Mouse (Mus musculus): Measurements from ENCODE around the gene Kif26a. TPM values are rescaled to one million over a fixed set of nuclear protein-coding genes. Genes with fewer than 3 reads are reported as not detected.

Kif26a gene
- polyA plus RNA-seq, 2 experiments: 0.08 to 0.26 TPM

DNA sequence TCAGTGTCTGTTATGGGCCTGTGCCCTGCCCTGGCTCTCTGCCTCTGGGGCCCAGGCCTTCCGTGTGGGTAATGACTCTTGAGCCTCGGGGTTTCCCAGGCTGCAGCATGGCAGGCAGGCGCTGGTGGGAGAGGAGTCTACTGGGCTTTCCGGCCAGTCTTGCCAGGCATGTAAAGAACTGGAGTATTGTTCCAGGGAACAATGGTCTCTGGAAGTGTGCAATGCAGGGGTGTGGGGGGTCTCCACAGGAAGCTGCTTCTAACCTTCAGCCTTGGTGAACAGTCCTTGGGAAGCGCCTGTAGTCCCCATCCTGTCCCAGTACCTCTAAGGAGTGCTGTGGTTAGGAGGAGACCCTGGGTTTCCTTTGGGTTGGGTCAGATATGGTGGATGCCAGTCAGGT, 1.4 kb downstream of the Kif26a start:
- H3K27me3 ChIP-seq (ENCODE audit: control insufficient read depth, insufficient read depth, low read length): peaks cover 54% of the 10 kb centered on the region
- no peaks in the 10 kb centered on the region for H3K4me1 ChIP-seq (replicated peaks; ENCODE audit: control insufficient read depth in 2 of 2, insufficient read depth in 2 of 2, low read length in 1 of 2)
- no peak overlapping the region for H3K9ac ChIP-seq (replicated peaks)
- no peaks in the 10 kb centered on the region for H3K9me3 ChIP-seq (ENCODE audit: control insufficient read depth, low read length)
- TF ChIP-seq EP300 (IDR thresholded peaks at IDR 0.05; ENCODE audit: low read depth) (no peak), CTCF (IDR thresholded peaks at IDR 0.05; ENCODE audit: low read depth) (no peak)
- H3K4me2 ChIP-seq (ENCODE audit: low read depth): no peak overlapping the region
- 38% methylated on average over 5 of the region's 5 CpGs for WGBS (ENCODE audit: insufficient replicate concordance)
- no peak for DNase-seq (ENCODE audit: low read depth in 3 of 3, low spot score in 3 of 3)
- H3K4me3 ChIP-seq (ENCODE audit: insufficient read depth in 1 of 2, low read depth in 2 of 2, low read length in 2 of 2): no peak overlapping the region
- no peaks in the 10 kb centered on the region for H3K36me3 ChIP-seq (replicated peaks; ENCODE audit: control insufficient read depth, insufficient read depth, low read depth)
- ATAC-seq (ENCODE audit: insufficient read depth): no peak
- no peak overlapping the region for H3K27ac ChIP-seq

DNA sequence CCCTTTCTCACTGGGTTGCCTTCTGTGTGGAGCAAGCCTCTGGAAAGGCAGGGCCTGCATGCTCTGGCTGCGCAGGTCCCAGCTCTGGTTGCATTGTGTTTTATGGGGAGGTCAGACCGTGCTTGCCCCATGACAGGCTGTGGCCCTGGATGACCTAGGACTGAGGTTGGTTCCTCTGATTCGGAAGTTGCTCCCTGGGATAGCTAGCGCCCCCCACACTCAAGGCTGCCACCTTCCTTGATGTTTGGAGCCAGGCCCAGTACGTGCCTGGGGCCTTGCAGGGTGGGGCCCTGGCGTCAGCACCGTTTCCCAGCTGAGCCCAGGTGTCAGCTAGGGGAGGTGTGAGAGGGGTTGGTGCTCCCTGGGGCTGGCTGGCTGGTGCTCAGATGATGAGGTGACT, 4.0 kb downstream of the Kif26a start:
- DNase-seq (ENCODE audit: low read depth in 3 of 3, low spot score in 3 of 3): no peak
- Histone ChIP-seq H3K4me2 (ENCODE audit: low read depth) (no peak overlapping the region), H3K27ac (no peak overlapping the region), H3K9ac (replicated peaks) (no peak overlapping the region), H3K9me3 (ENCODE audit: control insufficient read depth, low read length) (no peaks in the 10 kb centered on the region), H3K4me1 (replicated peaks; ENCODE audit: control insufficient read depth in 2 of 2, insufficient read depth in 2 of 2, low read length in 1 of 2) (no peaks in the 10 kb centered on the region), H3K4me3 (ENCODE audit: insufficient read depth in 1 of 2, low read depth in 2 of 2, low read length in 2 of 2) (no peak overlapping the region), H3K36me3 (replicated peaks; ENCODE audit: control insufficient read depth, insufficient read depth, low read depth) (no peaks in the 10 kb centered on the region), H3K27me3 (ENCODE audit: control insufficient read depth, insufficient read depth, low read length) (peaks cover 27% of the 10 kb centered on the region)
- no peak for ATAC-seq (ENCODE audit: insufficient read depth)
- WGBS (ENCODE audit: insufficient replicate concordance): 58% methylated on average over 7 of the region's 7 CpGs
- TF ChIP-seq EP300 (IDR thresholded peaks at IDR 0.05; ENCODE audit: low read depth) (no peak), CTCF (IDR thresholded peaks at IDR 0.05; ENCODE audit: low read depth) (no peak)

DNA sequence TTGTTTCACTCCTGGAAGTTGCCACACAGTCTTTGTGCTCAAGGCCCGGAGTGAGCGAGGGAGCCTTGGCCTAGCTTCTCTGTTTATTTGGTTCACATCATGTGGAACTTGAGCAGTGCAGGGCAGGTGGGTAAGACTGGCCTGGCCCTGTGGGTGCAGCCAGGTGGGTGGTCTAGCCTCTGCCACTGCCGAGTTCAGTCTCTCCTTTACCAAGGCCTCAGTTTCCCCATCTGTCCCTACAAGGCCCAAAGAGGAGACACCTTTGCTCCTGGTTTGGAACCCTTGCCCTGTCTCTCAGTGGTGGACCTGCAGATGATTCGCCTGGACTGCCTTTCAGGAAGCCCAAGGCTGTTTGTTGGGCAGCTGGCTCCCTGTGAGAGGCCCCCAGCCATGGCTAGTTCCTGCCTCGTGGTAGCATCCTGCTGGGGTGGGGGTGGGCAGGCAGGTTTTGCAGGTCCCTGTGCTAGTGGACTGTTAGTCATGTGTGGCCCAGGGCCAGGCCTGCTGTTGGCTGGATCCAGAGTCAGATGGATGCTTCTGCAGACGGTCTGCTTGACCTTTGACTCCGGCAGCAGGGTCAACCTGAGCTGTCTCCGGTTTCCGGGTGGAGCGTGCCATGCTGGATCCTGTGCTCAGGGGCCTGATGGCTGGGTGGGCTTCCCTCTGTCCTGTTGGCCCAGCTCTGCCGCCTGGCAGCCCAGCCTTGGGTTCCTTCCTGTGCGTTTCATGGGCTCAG, 5.4 kb downstream of the Kif26a start:
- no peak for DNase-seq (ENCODE audit: low read depth in 3 of 3, low spot score in 3 of 3)
- Histone ChIP-seq H3K4me1 (replicated peaks; ENCODE audit: control insufficient read depth in 2 of 2, insufficient read depth in 2 of 2, low read length in 1 of 2) (no peaks in the 10 kb centered on the region), H3K9me3 (ENCODE audit: control insufficient read depth, low read length) (no peaks in the 10 kb centered on the region), H3K4me2 (ENCODE audit: low read depth) (no peak overlapping the region), H3K9ac (replicated peaks) (no peak overlapping the region), H3K27me3 (ENCODE audit: control insufficient read depth, insufficient read depth, low read length) (peaks cover 14% of the 10 kb centered on the region), H3K27ac (no peak overlapping the region), H3K36me3 (replicated peaks; ENCODE audit: control insufficient read depth, insufficient read depth, low read depth) (no peaks in the 10 kb centered on the region), H3K4me3 (ENCODE audit: insufficient read depth in 1 of 2, low read depth in 2 of 2, low read length in 2 of 2) (no peak overlapping the region)
- 38% methylated on average over 12 of the region's 12 CpGs for WGBS (ENCODE audit: insufficient replicate concordance)
- TF ChIP-seq EP300 (IDR thresholded peaks at IDR 0.05; ENCODE audit: low read depth) (no peak), CTCF (IDR thresholded peaks at IDR 0.05; ENCODE audit: low read depth) (no peak)
- peak; percentile 40 for ATAC-seq (ENCODE audit: insufficient read depth)

DNA sequence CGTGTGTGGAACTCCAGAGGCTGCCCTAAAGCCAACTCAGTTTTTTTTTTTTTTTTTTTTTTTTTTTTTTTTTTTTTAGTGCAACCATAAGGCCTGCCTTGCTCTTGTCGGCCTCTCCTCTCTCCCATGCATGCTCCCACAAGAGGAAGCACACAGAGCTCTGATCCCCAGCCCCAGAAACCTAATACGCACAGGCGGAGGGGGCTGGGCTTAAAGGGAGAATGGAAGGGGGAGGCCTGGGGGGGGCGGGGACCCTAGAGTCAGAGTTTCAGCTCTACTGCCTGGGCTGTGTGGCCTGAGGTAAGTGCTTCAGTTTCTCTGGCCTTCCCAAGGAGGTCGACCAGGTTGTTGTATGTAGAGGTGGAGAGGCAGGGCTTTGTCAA, 6.0 kb downstream of the Kif26a start:
- no peaks in the 10 kb centered on the region for H3K36me3 ChIP-seq (replicated peaks; ENCODE audit: control insufficient read depth, insufficient read depth, low read depth)
- H3K27me3 ChIP-seq (ENCODE audit: control insufficient read depth, insufficient read depth, low read length): peaks cover 8% of the 10 kb centered on the region
- H3K4me3 ChIP-seq (ENCODE audit: insufficient read depth in 1 of 2, low read depth in 2 of 2, low read length in 2 of 2): no peak overlapping the region
- no peak overlapping the region for H3K4me2 ChIP-seq (ENCODE audit: low read depth)
- no peaks in the 10 kb centered on the region for H3K4me1 ChIP-seq (replicated peaks; ENCODE audit: control insufficient read depth in 2 of 2, insufficient read depth in 2 of 2, low read length in 1 of 2)
- H3K27ac ChIP-seq: no peak overlapping the region
- no peak overlapping the region for H3K9ac ChIP-seq (replicated peaks)
- ATAC-seq (ENCODE audit: insufficient read depth) (no peak), DNase-seq (ENCODE audit: low read depth in 3 of 3, low spot score in 3 of 3) (no peak)
- no peaks in the 10 kb centered on the region for H3K9me3 ChIP-seq (ENCODE audit: control insufficient read depth, low read length)
- 30% methylated on average over 6 of the region's 6 CpGs for WGBS (ENCODE audit: insufficient replicate concordance)
- TF ChIP-seq EP300 (IDR thresholded peaks at IDR 0.05; ENCODE audit: low read depth): no peak
- no peak for TF ChIP-seq CTCF (IDR thresholded peaks at IDR 0.05; ENCODE audit: low read depth)

DNA sequence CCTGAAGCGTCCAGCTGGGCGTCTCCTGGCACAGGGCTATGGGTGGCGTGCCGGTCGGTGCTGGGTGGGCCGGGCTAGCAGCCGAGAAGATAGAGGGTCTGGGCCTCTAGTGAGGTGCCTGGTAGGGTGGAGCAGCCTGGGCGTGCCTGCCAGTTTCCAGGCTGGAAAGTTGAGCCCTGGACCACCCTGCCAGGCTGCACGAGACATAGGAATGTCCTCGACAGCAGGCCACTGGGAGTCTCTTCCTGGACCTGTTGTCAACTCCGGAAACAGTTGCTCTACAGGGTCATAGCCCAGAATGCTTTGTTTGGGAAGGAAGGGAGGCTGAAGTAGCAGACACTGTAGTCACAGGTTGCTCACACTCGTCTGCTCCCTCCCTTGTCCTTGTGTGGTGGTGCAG, 7.6 kb downstream of the Kif26a start:
- Histone ChIP-seq H3K4me1 (replicated peaks; ENCODE audit: control insufficient read depth in 2 of 2, insufficient read depth in 2 of 2, low read length in 1 of 2) (no peaks in the 10 kb centered on the region), H3K4me2 (ENCODE audit: low read depth) (no peak overlapping the region), H3K9me3 (ENCODE audit: control insufficient read depth, low read length) (no peaks in the 10 kb centered on the region), H3K27me3 (ENCODE audit: control insufficient read depth, insufficient read depth, low read length) (no peaks in the 10 kb centered on the region), H3K9ac (replicated peaks) (no peak overlapping the region), H3K36me3 (replicated peaks; ENCODE audit: control insufficient read depth, insufficient read depth, low read depth) (no peaks in the 10 kb centered on the region), H3K4me3 (ENCODE audit: insufficient read depth in 1 of 2, low read depth in 2 of 2, low read length in 2 of 2) (no peak overlapping the region), H3K27ac (no peak overlapping the region)
- WGBS (ENCODE audit: insufficient replicate concordance): 65% methylated on average over 12 of the region's 12 CpGs
- no peak for ATAC-seq (ENCODE audit: insufficient read depth)
- TF ChIP-seq CTCF (IDR thresholded peaks at IDR 0.05; ENCODE audit: low read depth) (no peak), EP300 (IDR thresholded peaks at IDR 0.05; ENCODE audit: low read depth) (no peak)
- no peak for DNase-seq (ENCODE audit: low read depth in 3 of 3, low spot score in 3 of 3)

Measured in liver, embryonic 14.5 days (tissue).